Mouse (Mus musculus): ENCODE results near the gene Pigr.

DNA sequence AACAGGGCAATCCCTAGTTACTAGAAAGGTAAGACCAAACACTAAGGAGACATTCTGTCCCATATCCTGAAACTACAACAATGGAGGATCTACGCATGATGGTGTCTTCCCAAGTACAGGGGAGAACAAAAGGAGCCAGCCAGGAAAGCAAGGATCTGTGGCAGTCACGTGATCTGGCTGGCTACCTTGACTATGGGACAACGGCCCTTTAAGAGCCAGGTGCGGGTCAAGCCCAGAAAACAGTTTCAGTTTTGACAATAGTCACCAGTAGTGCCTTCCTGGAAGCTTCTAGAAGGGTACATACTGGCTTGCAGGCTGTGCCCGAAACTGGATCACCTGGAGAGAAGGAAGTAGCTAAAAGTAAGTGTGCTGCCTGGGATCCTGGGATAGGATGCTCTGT lies at the start of gene Pigr:
- TF ChIP-seq CTCF (IDR thresholded peaks at IDR 0.05; ENCODE audit: borderline replicate concordance, control insufficient read depth, extremely low read depth, insufficient read depth, low read length, poor library complexity) (no peak), POLR2A (IDR thresholded peaks at IDR 0.05; ENCODE audit: control insufficient read depth, extremely low read depth, insufficient read depth, low read length, poor library complexity) (no peak)

Measured in thymus, adult 2 months (tissue).